Mouse (Mus musculus) stomach, postnatal 0 days (tissue): ENCODE data around the gene 2510009E07Rik.

Experiments used
- CTCF ChIP-seq: IDR thresholded peaks from 2 replicates; pipeline ENCODE4 v1.5.1; 2016; ENCODE audit warnings: antibody characterized with exemption, low read depth, mild to moderate bottlenecking, moderate library complexity
- EP300 ChIP-seq: optimal IDR thresholded peaks from 2 replicates; pipeline ENCODE3; 2016; ENCODE audit warnings: antibody characterized with exemption

DNA sequence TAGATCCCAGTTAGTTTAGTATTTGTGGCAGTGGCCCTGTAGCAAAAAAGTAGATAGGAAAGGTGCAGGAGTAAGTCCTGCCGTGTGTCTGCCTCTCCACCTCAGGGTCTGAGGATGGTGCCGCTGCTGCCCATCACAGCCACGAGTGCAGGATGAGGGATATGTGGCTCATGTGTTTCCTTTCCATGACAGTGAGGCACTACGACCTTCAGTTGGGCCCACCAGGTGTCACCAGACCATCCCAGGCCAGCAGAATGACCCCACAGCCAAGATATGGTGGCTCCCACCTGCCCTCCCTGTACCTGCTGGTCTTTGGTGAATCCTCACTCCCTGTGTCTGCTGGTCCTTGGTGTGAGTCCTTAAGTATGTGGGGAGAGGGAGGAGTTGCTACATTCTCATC is 43.3 kb downstream of the 2510009E07Rik start:
- no peak for TF ChIP-seq CTCF
- no peak for TF ChIP-seq EP300
